Mouse (Mus musculus) kidney, postnatal 25 days (tissue): ENCODE data around the gene St7.

Source experiments
- DNase-seq, 2 experiments: peaks; one replicate each; pipeline ENCODE4 v3.0.0; 2021; ENCODE audit warnings: mixed read lengths in 2 of 2

Gene St7

GRCm38 (mm10) chr6:17769972-17770644 is 77.4 kb downstream of the St7 start:
- DNase-seq = no peak

GRCm38 (mm10) chr6:17770645-17771345 is 78.1 kb downstream of the St7 start:
- DNase-seq = no peak

DNA sequence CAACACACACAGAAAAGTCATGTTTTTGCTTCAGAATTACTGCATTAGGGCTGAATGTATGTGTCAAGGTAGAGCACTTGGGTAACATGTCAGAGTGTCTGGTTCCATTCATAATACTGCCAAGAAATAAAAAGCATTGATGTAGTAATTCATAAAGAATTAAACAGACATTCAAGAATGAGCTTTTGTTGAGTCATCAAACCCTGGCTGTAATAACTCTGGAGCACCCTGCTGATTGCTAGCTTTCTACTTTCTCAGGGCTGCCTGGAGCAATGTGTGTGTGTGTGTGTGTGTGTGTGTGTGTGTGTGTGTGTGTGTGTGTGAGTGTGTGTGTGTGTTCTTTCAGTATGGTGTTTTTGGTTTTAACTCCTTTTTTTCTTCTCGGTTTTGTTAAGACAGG is 78.7 kb downstream of the St7 start:
- no peak for DNase-seq

- peak; percentile 44 to 71 for DNase-seq
These were observed 79.8 kb downstream of the St7 start for GRCm38 (mm10) chr6:17772514-17772913.

DNA sequence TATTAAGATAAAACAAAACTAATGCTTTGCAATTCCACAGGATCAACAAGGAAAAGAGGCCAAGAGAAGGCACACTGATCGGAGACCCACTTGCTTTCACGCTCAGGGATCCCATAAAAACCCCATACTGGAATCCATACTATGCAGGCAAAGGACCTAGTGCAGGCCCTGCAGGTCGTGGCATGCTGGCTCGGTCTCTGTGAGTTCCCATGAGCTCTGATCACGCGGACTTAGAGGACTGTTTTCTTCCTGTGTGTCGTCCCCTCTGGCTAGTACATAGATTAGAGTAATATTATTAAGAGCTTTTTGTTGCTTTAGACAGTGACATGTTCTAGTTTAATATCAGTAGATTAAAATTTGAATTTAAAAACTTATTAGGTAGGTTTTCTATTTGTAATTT is 83.3 kb downstream of the St7 start:
- no peak for DNase-seq

DNA sequence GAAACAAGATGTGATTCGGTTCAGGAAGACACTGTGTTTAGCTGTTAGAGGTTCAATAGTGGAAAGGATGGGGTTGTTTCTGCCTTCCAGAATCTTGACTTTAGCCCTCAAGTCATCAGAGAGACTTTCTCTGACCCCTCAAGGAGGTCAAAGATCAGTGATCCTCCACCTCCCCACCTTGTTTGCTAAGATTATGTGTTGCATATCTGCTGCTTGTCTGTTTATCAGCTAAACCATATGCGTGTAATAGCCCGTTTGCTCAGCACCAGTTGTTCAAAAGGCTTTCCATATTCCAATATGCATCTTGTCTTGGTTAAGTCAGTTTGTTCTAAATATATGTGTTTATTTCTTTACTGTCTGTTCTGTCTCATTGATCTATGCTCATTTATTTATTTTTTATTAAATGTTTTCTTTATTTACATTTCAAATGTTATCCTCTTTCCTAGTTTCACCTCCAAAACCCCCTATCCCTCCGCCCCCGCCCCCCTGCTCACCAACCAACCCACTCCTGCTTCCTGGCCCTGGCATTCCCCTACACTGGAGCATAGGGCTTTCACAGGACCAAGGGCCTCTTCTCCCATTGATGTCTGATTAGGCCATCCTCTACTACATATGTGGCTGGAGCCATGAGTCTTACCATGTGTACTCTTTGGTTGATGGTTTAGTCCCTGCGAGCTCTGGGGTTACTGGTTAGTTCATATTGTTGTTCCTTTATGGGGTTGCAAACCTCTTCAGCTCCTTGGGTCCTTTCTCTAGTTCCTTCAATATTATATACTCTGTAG is 84.5 kb downstream of the St7 start:
- DNase-seq = no peak

GRCm38 (mm10) chr6:17778648-17779202 is 86.0 kb downstream of the St7 start:
- DNase-seq = no peak

DNA sequence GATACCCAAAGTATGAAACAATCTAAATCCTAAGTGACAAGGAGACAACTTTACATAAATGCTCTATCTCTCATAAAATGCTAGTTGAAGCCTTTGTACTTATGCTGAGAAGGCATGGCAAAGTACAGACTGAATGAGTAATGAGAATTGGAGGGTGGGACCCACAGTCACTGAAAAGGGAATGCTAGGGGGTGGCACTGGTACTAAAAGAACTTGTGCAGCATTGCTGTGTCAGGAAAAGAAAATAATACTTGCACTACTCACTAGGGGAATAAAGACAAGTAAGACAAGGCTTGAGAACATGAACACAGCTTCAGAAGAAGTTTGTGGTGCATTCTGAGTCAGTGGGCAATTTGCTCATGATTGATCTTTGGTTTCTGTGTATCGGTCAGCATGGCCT is 90.8 kb downstream of the St7 start:
- no peak for DNase-seq

GRCm38 (mm10) chr6:17784523-17784922 is 91.8 kb downstream of the St7 start:
- DNase-seq = no peak

GRCm38 (mm10) chr6:17785248-17785647 is 92.5 kb downstream of the St7 start:
- no peak for DNase-seq

GRCm38 (mm10) chr6:17787810-17788209 is 95.1 kb downstream of the St7 start:
- DNase-seq = no peak

GRCm38 (mm10) chr6:17790251-17790650 is 97.5 kb downstream of the St7 start:
- DNase-seq = no peak

- DNase-seq = peak in 1 of 2 experiments; percentile 25
These were observed 100.7 kb downstream of the St7 start for GRCm38 (mm10) chr6:17793471-17793870.

DNA sequence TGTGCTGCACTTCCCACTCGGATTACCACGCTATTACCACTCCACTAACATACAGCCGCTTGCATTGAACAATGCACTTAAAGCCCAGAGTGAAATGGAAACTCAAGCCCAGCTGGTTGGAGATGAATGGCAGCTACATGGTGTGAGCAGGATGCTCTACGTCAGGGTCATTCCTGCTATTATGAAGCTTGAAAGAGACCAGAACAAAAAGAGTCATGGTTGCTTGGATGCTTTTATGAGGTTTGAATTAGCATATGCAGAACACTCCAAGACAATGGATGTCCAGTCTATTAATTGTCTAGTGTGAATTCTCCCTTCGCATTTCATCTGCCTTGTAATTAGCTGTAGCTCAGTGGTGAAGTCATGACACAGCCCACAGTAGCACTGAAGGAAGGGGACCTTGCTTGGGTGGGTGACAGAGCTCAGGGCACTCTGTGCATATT is 104.6 kb downstream of the St7 start:
- DNase-seq = no peak

DNA sequence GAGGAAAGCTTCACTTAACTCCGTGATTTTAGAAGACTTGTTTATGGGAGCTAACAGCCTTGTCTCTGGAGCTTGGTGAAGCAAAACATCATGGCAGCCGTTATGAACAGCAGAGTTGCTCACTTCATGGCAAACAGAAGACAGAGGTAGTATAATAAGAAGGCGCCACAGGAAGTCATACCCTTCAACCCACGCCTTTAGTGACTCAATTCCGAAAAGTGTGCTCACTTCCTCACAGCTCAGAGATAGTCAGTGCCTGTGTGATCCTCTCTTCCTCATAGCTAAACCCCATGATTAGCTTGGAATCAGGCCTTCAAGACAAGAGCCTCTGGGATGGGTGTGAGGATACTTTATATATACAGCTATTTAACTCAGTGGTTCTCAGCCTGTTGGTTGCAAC is 108.0 kb downstream of the St7 start:
- DNase-seq = no peak

GRCm38 (mm10) chr6:17804468-17804867 is 111.7 kb downstream of the St7 start:
- no peak for DNase-seq

DNA sequence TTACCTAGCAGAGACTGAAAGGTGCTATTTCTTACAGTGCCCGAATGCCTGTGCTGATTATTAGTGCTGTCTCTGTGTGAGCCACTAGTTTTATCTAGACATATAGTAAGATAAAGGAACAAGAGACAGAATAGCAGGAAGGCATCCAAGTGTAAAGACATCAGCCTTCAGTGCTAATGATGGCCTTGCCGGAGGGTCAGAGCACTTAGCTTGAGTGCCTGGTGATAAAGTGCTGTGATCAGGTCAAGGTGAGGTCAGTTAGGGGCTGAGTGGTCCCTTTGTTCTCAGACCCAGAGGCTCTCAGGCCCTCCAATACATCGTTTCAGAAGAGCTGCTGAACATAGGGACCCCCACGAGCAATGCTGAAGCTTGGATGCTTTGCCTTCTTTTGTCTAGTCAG is 113.8 kb downstream of the St7 start:
- DNase-seq = no peak

DNA sequence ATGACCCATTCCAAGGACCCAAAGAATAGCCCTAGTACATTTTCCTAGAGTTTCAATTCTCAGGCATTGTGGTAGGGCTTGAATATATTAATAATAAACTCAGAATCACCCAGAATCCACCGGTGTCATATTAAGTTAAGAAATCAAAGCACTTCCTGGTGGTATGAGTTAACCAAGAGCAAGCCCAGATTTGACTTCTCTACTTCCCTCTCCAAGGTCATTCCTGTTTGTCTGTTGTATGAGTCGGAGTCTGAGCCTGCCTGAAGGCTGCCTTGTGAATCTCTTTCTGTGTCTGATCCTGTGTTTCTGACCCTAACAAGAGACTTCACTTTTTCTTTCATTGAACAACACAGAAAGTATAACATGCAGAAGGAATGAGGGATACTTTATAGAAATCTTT is 118.3 kb downstream of the St7 start:
- DNase-seq = no peak

DNA sequence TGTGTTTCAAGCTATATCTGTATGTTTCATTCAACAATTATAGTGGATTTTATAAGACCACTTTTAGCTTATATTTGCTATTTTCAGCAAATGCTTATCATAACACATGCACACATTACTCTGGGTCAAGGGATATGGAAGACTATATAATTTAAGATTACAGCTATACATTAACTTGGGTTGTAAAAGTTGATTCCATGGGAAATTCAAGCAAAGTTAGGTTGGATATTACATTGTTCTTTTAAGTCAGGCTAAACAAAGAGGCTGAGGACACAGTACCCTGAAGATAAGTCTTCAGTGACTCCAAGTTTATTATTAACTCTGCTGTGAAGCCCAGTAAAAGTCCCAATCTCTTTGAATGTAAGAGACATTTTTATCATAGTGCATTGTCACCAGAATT is 118.8 kb downstream of the St7 start:
- no peak for DNase-seq

DNA sequence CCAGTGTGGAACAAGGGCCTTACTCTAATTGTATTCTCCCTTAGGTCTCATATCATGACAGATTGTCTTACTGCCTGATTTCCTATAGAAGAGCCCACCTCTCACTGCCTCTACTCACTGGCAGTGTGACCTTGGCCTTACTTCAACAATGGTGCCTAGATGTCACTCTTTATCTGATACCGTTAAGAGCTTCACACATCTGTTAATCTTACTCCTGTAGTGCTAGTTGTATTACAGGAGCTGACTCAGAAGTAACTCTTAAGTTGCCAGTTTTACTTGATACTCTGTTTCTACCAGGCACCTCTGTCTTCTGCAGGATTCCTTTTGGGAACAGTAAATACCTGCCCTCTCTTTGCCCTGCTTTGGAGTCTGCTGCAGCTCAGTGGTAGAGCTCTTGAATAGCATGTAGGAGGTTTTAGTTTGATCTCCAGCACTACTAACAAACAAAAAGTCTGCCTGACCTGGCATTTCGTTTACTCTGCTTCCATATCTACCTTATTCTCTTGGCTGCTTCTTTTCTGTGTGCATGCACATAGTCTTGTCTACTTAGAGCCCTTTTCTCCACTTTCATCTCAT is 121.4 kb downstream of the St7 start:
- no peak for DNase-seq

GRCm38 (mm10) chr6:17816865-17817435 is 124.2 kb downstream of the St7 start:
- DNase-seq = no peak

DNA sequence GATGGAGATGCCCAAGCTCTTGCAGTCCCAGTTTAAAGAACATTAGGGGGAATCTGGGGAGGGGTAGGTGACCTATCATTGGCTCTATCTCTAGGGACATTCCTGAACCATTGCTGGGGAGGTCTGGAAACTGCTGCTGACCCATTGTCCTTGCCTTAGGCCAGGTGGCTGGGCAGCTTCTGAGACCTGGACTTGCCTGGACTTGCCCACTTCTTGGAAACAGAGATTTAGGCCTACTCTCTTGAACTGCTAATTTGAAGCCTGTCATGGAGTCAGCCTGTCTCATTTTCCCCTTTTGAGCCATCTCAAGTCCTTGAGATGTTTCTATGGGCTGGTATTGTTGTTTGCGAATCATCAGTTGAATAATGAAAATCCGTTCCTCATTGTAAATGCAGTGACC is 130.9 kb downstream of the St7 start:
- no peak for DNase-seq

- DNase-seq = no peak
These were observed 132.0 kb downstream of the St7 start for GRCm38 (mm10) chr6:17824735-17825134.
